Mouse (Mus musculus): Measurements from ENCODE around the gene Olfr707. TPM values are rescaled to one million over a fixed set of nuclear protein-coding genes. Genes with fewer than 3 reads are reported as not detected.

The Olfr707 gene
- polyA plus RNA-seq (2017; shearing (Covaris generic)), result not detected

GRCm38 (mm10) chr7:106901141-106901540 lies at the start of gene Olfr707:
Gene Olfr707 (minus strand): TSS chr7:106901241.

GRCm38 (mm10) chr7:106948212-106948611 lies 47.2 kb upstream of the Olfr707 start, which contains the start of gene Olfr710:
Gene Olfr710 (minus strand): TSS chr7:106948312.

GRCm38 (mm10) chr7:106932119-106932518 lies 31.1 kb upstream of the Olfr707 start, which contains the start of gene Olfr709-ps1:
Gene Olfr709-ps1 (minus strand): TSS chr7:106932219.

GRCm38 (mm10) chr7:106907676-106908075 lies 6.6 kb upstream of the Olfr707 start, which contains the start of gene Olfr1532-ps1:
Gene Olfr1532-ps1 (plus strand): TSS chr7:106908001.

GRCm38 (mm10) chr7:106888062-106888461 lies 13.0 kb downstream of the Olfr707 start, which contains the start of gene Olfr706:
Gene Olfr706 (minus strand): TSS chr7:106888162.

GRCm38 (mm10) chr7:106876791-106877190 lies 24.2 kb downstream of the Olfr707 start, which contains the start of gene Olfr705:
Gene Olfr705 (minus strand): TSS chr7:106876891.

GRCm38 (mm10) chr7:106862885-106863284 lies 38.2 kb downstream of the Olfr707 start, which contains the start of gene Olfr704:
Gene Olfr704 (plus strand): TSS chr7:106863185.

GRCm38 (mm10) chr7:106843060-106843459 lies 58.0 kb downstream of the Olfr707 start, which contains the start of gene Olfr703:
Gene Olfr703 (plus strand): TSS chr7:106843360.

Other genes starting within 250 kb of the Olfr707 start
- gene Olfr693, start 220.7 kb downstream of the Olfr707 start, polyA plus RNA-seq (2017; shearing (Covaris generic)), result not detected
- not detected for gene Olfr694, start 209.4 kb downstream of the Olfr707 start, polyA plus RNA-seq (2017; shearing (Covaris generic))
- not detected for gene Olfr695, start 184.8 kb downstream of the Olfr707 start, polyA plus RNA-seq (2017; shearing (Covaris generic))
- not detected for gene Olfr697, start 158.8 kb downstream of the Olfr707 start, polyA plus RNA-seq (2017; shearing (Covaris generic))
- gene Olfr698, start 145.8 kb downstream of the Olfr707 start, polyA plus RNA-seq (2017; shearing (Covaris generic)), result 0.10 TPM
- gene Olfr699, start 108.0 kb downstream of the Olfr707 start, polyA plus RNA-seq (2017; shearing (Covaris generic)), result not detected
- gene Olfr700, start 92.4 kb downstream of the Olfr707 start, polyA plus RNA-seq (2017; shearing (Covaris generic)), result not detected
- not detected for gene Olfr701, start 87.1 kb downstream of the Olfr707 start, polyA plus RNA-seq (2017; shearing (Covaris generic))
- gene Olfr702, start 67.3 kb downstream of the Olfr707 start, polyA plus RNA-seq (2017; shearing (Covaris generic)), result not detected
- gene Olfr703, start 57.9 kb downstream of the Olfr707 start, polyA plus RNA-seq (2017; shearing (Covaris generic)), result not detected
- gene Olfr704, start 38.1 kb downstream of the Olfr707 start, polyA plus RNA-seq (2017; shearing (Covaris generic)), result not detected
- gene Olfr705, start 24.4 kb downstream of the Olfr707 start, polyA plus RNA-seq (2017; shearing (Covaris generic)), result 0.52 TPM
- gene Olfr706, start 13.1 kb downstream of the Olfr707 start, polyA plus RNA-seq (2017; shearing (Covaris generic)), result not detected
- not detected for gene Olfr1532-ps1, start 6.8 kb upstream of the Olfr707 start, polyA plus RNA-seq (2017; shearing (Covaris generic))
- gene Olfr709-ps1, start 31.0 kb upstream of the Olfr707 start, polyA plus RNA-seq (2017; shearing (Covaris generic)), result not detected
- not detected for gene Olfr710, start 47.1 kb upstream of the Olfr707 start, polyA plus RNA-seq (2017; shearing (Covaris generic))
- gene Olfr6, start 62.7 kb upstream of the Olfr707 start, polyA plus RNA-seq (2017; shearing (Covaris generic)), result not detected
- gene Olfr711, start 74.2 kb upstream of the Olfr707 start, polyA plus RNA-seq (2017; shearing (Covaris generic)), result not detected
- gene Olfr2, start 104.8 kb upstream of the Olfr707 start, polyA plus RNA-seq (2017; shearing (Covaris generic)), result not detected
- not detected for gene Olfr713, start 129.9 kb upstream of the Olfr707 start, polyA plus RNA-seq (2017; shearing (Covaris generic))
- gene Olfr714, start 169.7 kb upstream of the Olfr707 start, polyA plus RNA-seq (2017; shearing (Covaris generic)), result not detected
- gene Olfr17, start 192.0 kb upstream of the Olfr707 start, polyA plus RNA-seq (2017; shearing (Covaris generic)), result not detected
- 0.12 TPM for gene Olfr715b, start 209.1 kb upstream of the Olfr707 start, polyA plus RNA-seq (2017; shearing (Covaris generic))
- 0.07 TPM for gene Olfr715, start 229.8 kb upstream of the Olfr707 start, polyA plus RNA-seq (2017; shearing (Covaris generic))
- gene Olfr716, start 237.1 kb upstream of the Olfr707 start, polyA plus RNA-seq (2017; shearing (Covaris generic)), result not detected